Mouse (Mus musculus) R1 (cell line): Measurements from ENCODE around the gene Cd164l2.

ENCODE experiments used
- DNase-seq: peaks from one replicate; pipeline ENCODE4 v3.0.0-alpha.2; 2018; ENCODE audit warnings: low read depth, low spot score

Cd164l2 gene

DNA sequence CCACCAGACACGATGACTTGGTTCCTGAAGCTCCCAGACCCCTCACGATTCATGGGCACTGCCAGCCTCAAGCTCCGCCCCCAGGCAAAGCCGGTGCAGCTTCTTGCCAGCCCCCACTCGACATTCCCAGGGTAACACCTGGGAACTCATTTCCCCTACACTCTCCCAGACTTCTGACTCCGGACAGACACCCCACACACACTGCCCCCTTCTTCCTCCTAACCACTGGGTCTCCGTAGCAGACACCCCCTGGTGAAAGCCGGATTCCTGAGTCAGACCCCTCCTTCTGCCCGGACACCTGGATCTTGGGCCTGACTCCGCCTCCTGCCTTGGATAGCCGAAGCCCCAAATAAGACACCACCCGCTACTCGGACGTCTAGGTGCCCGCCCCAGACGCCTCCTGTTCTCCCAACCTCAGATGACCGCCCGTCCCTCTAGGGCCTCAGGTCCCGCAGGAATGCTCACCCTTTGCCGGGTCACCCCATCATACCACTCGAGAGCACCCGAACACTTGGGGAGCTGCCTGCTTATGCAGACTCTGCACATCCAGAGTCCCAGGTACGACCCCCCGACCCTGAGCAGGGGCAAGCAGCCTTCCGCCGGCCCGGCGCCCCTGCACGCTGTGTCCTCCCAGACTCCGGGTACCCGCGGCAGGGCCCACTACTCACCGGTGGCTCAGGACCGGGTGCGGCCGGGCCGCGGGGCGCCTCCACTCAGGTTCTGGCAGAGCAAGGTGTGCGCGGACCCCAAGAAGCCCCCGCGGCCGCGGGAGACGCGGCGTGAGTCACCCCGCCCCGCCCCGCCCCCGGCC, at the start of gene Cd164l2, which contains the start of gene Gpr3:
TSS of gene Cd164l2 (plus strand) at position 381 of the 811 bp plus-strand sequence.
TSS of gene Gpr3 (minus strand) at position 786 of the 811 bp plus-strand sequence.
- peak; percentile 62 for DNase-seq

DNA sequence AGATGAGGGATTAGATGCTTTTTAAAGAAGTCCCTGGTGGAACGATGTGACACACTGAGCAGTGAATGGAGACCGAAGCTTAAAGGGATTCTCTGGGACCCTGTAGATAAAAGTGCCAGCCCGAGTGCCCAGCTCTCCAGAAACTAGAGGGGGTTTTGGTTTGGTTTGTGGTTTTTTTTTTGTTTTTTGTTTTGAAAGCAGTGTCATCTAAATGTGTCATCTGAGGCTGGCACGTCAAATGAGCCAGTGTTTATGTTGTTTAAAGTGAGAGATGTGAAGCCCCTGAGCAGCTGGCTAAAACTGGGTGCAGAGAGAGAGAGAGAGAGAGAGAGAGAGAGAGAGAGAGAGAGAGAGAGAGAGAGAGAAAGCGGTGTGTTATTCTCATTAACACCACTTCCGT, 49.7 kb upstream of the Cd164l2 start:
- DNase-seq, result no peak

- DNase-seq, result peak; percentile 57
Measured at GRCm38 (mm10) chr4:133166773-133167172, 45.2 kb upstream of the Cd164l2 start.

GRCm38 (mm10) chr4:133169237-133170055, 42.5 kb upstream of the Cd164l2 start:
- DNase-seq, result peak; percentile 77

DNA sequence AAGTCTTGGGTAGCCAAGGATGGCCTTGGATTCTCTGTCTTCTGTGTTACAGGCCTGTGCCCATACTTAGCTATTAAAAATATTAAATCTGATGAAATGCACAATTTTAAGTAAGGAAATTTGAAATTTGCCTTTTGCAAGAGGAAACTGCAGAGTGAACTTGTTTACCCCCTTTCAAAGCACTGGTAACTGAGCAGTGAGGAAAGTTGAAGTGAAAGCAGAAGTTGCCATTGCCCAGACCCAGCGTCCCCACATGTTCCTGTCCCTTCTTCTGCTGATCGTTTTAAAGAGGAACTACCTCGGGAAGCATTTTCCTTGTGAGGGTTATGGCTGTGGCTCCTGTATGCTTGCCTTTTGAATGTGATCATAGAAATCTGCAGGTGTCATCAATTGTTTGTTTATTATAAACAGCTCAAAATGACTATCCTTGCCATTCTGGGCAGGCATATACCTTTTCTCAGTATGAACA, 41.8 kb upstream of the Cd164l2 start:
- no peak for DNase-seq

DNA sequence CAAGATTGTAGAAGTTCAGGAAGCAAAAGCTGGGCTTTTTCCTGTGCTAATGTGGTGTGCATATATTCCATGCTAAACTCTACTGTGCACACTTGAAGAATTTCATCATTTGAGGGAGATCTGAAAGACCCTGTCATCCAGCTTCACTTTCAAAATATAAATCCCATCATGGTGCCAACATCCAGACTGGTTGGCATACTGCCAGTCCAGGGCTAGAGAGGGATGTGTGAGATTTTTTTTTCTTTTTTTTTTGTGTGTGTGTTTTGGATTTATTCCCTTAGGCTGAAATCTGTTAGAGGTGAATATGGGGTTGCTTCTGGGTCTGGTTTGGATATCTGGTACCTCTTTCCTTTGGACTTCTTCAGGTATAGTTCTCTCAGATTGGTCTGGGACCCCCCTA, 41.3 kb upstream of the Cd164l2 start:
- no peak for DNase-seq

DNA sequence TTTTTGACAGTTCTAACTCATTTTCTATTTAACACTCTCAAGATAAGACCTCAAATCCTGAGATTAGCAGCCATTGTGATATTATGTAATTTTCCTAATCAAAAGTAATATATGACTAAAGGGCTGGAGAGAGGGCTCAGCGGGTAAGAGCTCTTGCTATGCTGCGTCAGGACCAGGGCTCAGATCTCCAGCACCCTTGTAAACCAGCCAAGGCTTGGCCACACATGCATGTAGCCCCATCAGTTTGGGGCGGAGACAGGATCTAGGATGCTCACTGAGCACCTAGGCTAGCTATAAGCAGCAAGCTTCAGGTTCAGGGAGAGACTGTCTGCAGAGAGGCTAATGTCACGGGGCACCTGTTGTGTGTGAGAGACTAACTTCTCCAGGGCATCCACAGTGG, 39.5 kb upstream of the Cd164l2 start:
- DNase-seq, result no peak

- no peak for DNase-seq
Measured at GRCm38 (mm10) chr4:133174361-133174760, 37.6 kb upstream of the Cd164l2 start.

- no peak for DNase-seq
Measured at GRCm38 (mm10) chr4:133175274-133175673, 36.7 kb upstream of the Cd164l2 start.

DNA sequence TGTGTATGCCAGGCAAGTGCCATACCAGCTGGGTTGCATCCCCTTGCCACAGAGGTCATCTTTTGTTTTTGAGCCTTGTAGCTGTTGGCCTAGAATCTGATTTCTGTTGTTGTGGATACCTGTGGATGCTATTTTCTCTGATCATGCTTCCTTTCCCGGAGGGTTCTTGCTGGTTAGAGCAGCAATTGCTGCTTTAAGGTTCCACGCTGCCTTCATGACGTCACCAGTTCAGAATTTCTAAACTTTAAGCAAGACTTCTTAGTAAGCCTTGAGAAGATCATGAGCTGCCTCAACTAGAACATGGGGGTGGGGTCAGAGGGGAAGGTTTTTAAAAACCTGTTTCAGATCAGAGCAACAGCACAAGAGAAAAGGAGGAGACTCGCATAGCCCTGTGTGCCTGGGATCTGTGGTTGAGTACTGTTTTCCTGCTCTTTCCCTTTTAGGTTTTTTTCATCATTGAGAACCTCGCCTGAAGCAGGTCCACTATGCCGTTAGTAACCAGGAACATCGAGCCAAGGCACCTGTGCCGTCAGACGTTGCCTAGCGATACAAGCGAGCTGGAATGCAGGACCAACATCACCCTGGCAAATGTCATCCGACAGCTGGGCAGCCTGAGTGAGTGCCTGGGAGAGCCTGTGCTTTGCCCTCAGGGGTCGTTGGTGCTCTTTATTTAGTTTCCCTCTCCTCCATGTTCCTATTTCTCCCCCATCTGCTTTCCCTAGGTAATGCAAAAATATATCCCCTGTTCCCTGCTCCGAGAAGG, 35.8 kb upstream of the Cd164l2 start:
- DNase-seq, result no peak

GRCm38 (mm10) chr4:133176761-133177403, 35.0 kb upstream of the Cd164l2 start:
- DNase-seq, result no peak

- DNase-seq, result no peak
Measured at GRCm38 (mm10) chr4:133178305-133178704, 33.6 kb upstream of the Cd164l2 start.

DNA sequence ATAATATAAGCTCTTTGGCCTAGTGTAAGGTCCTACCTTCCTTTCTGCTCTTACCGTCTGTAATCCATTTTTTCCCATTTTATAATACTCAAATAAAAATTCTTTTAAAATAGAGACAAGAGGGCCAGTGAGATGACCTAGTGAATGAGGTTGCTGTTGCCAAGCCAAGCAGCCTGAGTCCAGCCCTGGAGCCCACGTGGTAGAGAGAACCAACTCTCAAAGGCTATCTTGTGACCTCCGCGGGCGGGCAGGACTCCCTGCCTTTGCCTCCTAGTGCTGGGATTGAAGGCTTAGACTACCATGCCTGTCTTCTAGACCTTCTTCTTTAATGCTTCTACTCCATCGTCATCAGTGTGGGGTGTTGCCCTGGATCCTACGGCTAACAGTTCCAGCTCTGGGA, 32.7 kb upstream of the Cd164l2 start:
- no peak for DNase-seq

GRCm38 (mm10) chr4:133182439-133183033, 29.4 kb upstream of the Cd164l2 start:
- no peak for DNase-seq

- peak; percentile 96 for DNase-seq
Measured at GRCm38 (mm10) chr4:133184031-133184897, 27.7 kb upstream of the Cd164l2 start.

DNA sequence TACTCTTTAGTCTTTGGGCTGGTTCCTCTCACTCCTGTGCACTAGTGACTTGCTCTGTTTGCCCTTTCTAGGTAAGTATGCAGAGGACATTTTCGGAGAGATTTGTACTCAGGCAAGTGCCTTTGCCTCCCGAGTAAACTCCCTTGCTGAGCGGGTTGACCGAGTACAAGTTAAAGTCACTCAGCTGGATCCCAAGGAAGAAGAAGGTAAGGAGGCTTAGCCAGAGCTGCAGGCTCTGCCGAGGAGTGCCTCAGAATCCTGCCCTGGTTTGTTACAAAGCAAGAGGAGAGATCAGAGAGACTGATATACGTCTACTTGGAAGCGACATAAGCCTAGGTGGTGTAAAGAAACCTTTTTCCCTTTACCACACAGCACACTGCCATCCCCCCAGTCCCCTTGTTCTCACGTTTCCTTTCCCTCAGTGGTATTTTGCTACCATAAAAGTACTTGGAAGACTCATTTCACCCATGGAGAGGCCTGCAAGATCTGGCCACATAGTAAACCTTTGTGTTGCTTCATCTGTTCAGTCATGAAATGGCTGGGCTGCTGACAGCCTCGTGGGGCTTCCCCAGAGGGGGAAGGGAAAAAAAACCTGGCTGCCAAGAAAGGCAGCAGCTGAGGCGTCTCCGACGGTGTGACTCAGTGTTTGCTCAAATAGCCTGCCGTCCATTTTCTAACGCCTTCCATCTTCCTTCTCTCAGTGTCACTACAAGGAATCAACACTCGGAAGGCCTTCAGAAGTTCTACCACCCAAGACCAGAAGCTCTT, 26.8 kb upstream of the Cd164l2 start:
- DNase-seq, result peak; percentile 44

DNA sequence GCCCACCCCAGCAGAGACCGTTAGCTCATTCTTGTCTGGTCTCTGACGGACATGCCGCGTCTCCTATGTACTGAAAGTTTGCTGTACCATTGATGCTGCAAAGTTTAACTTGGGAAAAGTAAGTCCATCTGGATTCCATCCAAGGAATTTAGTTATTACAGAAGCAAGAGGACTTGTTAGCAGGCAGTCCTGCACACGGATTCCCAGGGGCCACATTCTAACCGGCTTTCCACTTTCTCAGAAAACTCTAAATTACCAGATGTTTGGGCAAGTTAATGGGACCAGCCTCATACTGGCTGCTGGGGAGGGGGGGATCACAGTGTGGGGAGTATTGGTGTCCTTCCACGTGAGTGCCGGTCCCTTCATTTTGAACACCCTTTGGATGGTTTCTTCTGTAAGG, 26.0 kb upstream of the Cd164l2 start:
- no peak for DNase-seq

- DNase-seq, result peak; percentile 56
Measured at GRCm38 (mm10) chr4:133186856-133187255, 25.1 kb upstream of the Cd164l2 start.

- no peak for DNase-seq
Measured at GRCm38 (mm10) chr4:133189396-133189795, 22.5 kb upstream of the Cd164l2 start.
